Mouse (Mus musculus) liver, adult 2 months (tissue): ENCODE measurements at regions not wholly inside any gene's neighbourhood (a gene's known extent, or its start where the extent isn't known, plus 50 kb on each side); places are given as distances from the start of the nearest gene placed in this dataset.

Source experiments
- DNase-seq: peaks from one replicate; pipeline ENCODE4 v3.0.0-alpha.2; 2011; ENCODE audit warnings: low read depth, low spot score; ENCODE audit errors: extremely low read depth
- H3K27ac ChIP-seq: fragments of 200-500 bp; replicated peaks from 2 replicates; pipeline ENCODE4 v1.5.1; 2012; ENCODE audit warnings: low read depth, mild to moderate bottlenecking, control low read depth, inconsistent platforms, low read length; ENCODE audit not compliant: insufficient read depth
- H3K27me3 ChIP-seq: fragments of 200-500 bp; 2 replicates; pipeline ENCODE4 v1.6.1; 2012; ENCODE audit warnings: mild to moderate bottlenecking, moderate library complexity, low read length, inconsistent platforms; ENCODE audit not compliant: control insufficient read depth, insufficient read depth
- H3K36me3 ChIP-seq: fragments of 200-500 bp; 2 replicates; pipeline ENCODE4 v1.6.1; 2012; ENCODE audit warnings: low read length, inconsistent platforms; ENCODE audit not compliant: control insufficient read depth, insufficient read depth
- H3K4me1 ChIP-seq: fragments of 200-500 bp; 2 replicates; pipeline ENCODE4 v1.6.1; 2011; ENCODE audit warnings: low read length; ENCODE audit not compliant: control insufficient read depth, insufficient read depth
- H3K4me3 ChIP-seq: fragments of 200-500 bp; 2 replicates; pipeline ENCODE4 v1.5.1; 2011; ENCODE audit warnings: low read depth, mild to moderate bottlenecking, control low read depth, low read length, moderate library complexity; ENCODE audit not compliant: insufficient read depth
- H3K79me2 ChIP-seq: fragments of 200-500 bp; 2 replicates; pipeline ENCODE4 v1.6.1; 2012; ENCODE audit warnings: inconsistent platforms, mild to moderate bottlenecking, low read length, moderate library complexity; ENCODE audit not compliant: control insufficient read depth, insufficient read depth
- H3K9ac ChIP-seq: fragments of 200-500 bp; 2 replicates; pipeline ENCODE4 v1.6.1; 2012; ENCODE audit warnings: low read depth, mild to moderate bottlenecking, control low read depth, inconsistent platforms, low read length
- CTCF ChIP-seq: fragments of 200-500 bp; IDR thresholded peaks from 2 replicates; pipeline ENCODE4 v1.5.1; 2011; ENCODE audit warnings: low read depth, low read length, control low read depth
- POLR2A ChIP-seq: fragments of 200-500 bp; IDR thresholded peaks from 2 replicates; pipeline ENCODE4 v1.6.1; 2011; ENCODE audit warnings: low read length, control low read depth; ENCODE audit not compliant: insufficient read depth; ENCODE audit errors: extremely low read depth
- WGBS: fragments of 180-500 bp; shearing (Covaris S2); methylation state at CpG from one replicate; pipeline ENCODE4 v1.1.7; 2018; 5-methylcytosine and 5-hydroxymethylcytosine counted together

GRCm38 (mm10) chr7:113154066-113154465 lies 53.2 kb upstream of the Arntl start:
- H3K4me3 ChIP-seq = no peak overlapping the region
- no peak for TF ChIP-seq POLR2A
- TF ChIP-seq CTCF = no peak
- no peak for DNase-seq
- H3K79me2 ChIP-seq = no peaks in the 10 kb centered on the region
- H3K27me3 ChIP-seq = no peaks in the 10 kb centered on the region
- H3K27ac ChIP-seq = no peak overlapping the region
- H3K4me1 ChIP-seq = no peaks in the 10 kb centered on the region
- H3K9ac ChIP-seq = no peak overlapping the region
- WGBS = 86% methylated on average over 4 of the region's 4 CpGs
- H3K36me3 ChIP-seq = no peaks in the 10 kb centered on the region

- H3K27me3 ChIP-seq = peaks cover 2% of the 10 kb centered on the region; the same call in 1 of the 2 replicates
- H3K4me1 ChIP-seq = no peaks in the 10 kb centered on the region
- WGBS = 89% methylated on average over 5 of the region's 5 CpGs
- no peaks in the 10 kb centered on the region for H3K79me2 ChIP-seq
- no peak for DNase-seq
- no peak overlapping the region for H3K27ac ChIP-seq
- H3K9ac ChIP-seq = no peak overlapping the region
- no peak for TF ChIP-seq POLR2A
- no peak for TF ChIP-seq CTCF
- no peaks in the 10 kb centered on the region for H3K36me3 ChIP-seq
- no peak overlapping the region for H3K4me3 ChIP-seq
These were observed 50.9 kb upstream of the Arntl start for GRCm38 (mm10) chr7:113156366-113156765.

DNA sequence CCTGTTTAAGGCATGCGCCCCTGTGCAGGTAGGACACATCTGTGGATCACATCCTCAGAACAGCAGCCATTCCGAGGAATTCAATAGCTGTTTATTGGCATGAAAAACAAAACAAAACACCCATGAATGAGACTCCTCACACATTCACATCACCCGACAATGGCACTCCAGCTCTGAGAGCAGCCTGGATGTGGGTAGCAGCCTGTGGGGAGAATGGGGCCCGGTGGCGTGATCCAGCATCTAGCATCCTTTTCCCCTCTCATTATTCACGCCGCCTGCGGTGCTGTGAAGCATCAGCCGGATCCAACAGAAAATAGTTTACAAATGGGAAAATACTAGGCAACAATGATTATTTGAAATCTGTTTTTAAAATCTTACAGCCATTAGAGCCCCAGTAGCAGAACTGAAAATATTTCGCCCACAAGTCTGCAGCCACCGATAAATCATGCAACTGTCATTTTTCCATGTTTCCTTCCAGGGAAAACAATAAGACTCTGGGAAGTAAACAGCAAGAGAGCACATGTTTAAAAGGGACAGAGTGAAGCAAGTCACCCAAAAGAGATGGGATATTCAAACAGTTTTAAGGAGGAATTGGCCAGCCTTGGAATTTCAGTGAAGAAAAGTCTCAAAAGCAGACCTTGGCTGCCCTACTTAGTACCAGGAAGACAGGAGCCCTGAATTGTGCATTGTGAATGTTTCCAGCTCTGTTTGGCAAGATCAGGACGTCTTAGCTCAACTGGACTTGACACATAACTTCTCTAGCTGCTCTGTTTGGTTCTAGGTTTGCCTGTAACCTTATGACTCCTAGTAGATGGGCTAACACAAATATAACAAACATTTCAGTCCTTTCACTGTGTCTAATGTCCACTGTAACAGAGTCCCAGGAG lies 50.2 kb upstream of the Arntl start:
- WGBS = 88% methylated on average over 12 of the region's 12 CpGs

More for the DNA sequence above, 50.2 kb upstream of the Arntl start:
- no peaks in the 10 kb centered on the region for H3K79me2 ChIP-seq
- no peak overlapping the region for H3K4me3 ChIP-seq
- no peak for DNase-seq
- TF ChIP-seq POLR2A = no peak
- TF ChIP-seq CTCF = no peak
- no peaks in the 10 kb centered on the region for H3K4me1 ChIP-seq
- peaks cover 2% of the 10 kb centered on the region; the same call in 1 of the 2 replicates for H3K27me3 ChIP-seq
- H3K36me3 ChIP-seq = no peaks in the 10 kb centered on the region
- H3K27ac ChIP-seq = no peak overlapping the region
- no peak overlapping the region for H3K9ac ChIP-seq
